20 mouse cellular contexts compared by ENCODE assay signal in the genomic region with DNA sequence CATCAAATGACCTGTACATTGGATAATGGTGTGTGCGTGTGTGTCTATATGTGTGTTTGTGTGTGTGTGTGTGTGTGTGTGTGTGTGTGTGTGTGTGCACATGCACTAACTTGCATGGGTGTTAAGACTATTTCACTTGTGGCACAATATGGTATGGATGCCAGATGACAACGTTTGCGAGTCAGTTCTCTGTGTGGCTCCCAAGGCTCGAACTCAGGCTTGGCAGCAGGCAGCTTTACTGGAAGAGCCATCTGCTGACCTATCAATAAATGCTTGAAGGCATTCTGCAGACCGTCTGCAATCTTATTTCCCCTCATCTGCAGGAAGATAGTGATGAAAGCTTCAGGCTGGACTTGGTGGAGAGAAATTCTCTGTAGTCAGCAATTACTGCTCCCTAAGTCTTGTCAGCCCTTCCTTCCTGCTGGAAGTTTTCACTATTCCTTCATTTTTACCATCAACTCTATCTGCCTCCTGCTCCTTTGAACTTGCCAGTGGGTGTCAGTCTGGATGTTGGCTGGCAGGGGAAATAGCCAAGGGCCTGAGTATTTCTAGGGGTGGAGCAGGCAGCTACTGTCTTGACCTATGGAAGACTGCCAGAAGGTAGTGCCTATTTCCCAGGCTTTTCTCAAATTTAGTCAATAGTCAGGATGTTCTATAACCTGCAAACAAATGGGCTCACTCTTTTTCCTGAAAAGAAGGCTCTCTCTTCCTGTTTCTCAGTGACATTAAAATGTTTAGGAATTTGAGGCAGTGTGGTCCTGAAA.
DNase-seq lines count a peak whose midpoint lies in the region; ATAC-seq lines count a peak whose summit lies in the region.
"Had no signal": no experiment of that assay in that cellular context is flagged by ENCODE, and none has a peak within 500 bp of the region (broad histone marks: within the 10 kb centered on the region; RNA-seq: fewer than 3 reads in every experiment).

No protein-coding gene starts in this region.

- H3K4me2 ChIP-seq in forebrain, embryonic 14.5 days (ENCODE audit: low read length): no peak overlapping the region
- no peak overlapping the region for H3K4me2 ChIP-seq in forebrain, embryonic 12.5 days
- no peak overlapping the region for H3K4me2 ChIP-seq in heart, embryonic 13.5 days
- no peak overlapping the region for H3K4me2 ChIP-seq in kidney, embryonic 15.5 days
- H3K4me2 ChIP-seq: embryonic facial prominence, embryonic 15.5 days; hindbrain, embryonic 14.5 days; midbrain, embryonic 13.5 days; neural tube, embryonic 13.5 days had no signal

- H3K4me3 ChIP-seq in forebrain, embryonic 14.5 days (ENCODE audit: low read depth, low read length): no peak overlapping the region
- no peak overlapping the region for H3K4me3 ChIP-seq in forebrain, embryonic 12.5 days (replicated peaks)
- H3K4me3 ChIP-seq in heart, embryonic 13.5 days: no peak overlapping the region
- H3K4me3 ChIP-seq in kidney, embryonic 15.5 days (replicated peaks): no peak overlapping the region
- no peak overlapping the region for H3K4me3 ChIP-seq in brown adipose tissue, adult 24 weeks (ENCODE audit: insufficient read depth, low read depth, low read length)
- H3K4me3 ChIP-seq: embryonic facial prominence, embryonic 15.5 days; midbrain, embryonic 13.5 days; neural tube, embryonic 13.5 days had no signal

- no peaks in the 10 kb centered on the region for H3K36me3 ChIP-seq in forebrain, embryonic 14.5 days (ENCODE audit: control insufficient read depth, insufficient read depth, low read length)
- H3K36me3 ChIP-seq in forebrain, embryonic 12.5 days (replicated peaks): no peaks in the 10 kb centered on the region
- H3K36me3 ChIP-seq in heart, embryonic 13.5 days: no peaks in the 10 kb centered on the region
- no peaks in the 10 kb centered on the region for H3K36me3 ChIP-seq in kidney, embryonic 15.5 days
- H3K36me3 ChIP-seq: embryonic facial prominence, embryonic 15.5 days; midbrain, embryonic 13.5 days; neural tube, embryonic 13.5 days had no signal

- no peak for ATAC-seq in forebrain, embryonic 14.5 days
- ATAC-seq in forebrain, embryonic 12.5 days (ENCODE audit: low FRiP score): no peak
- ATAC-seq in heart, embryonic 13.5 days (ENCODE audit: extremely low read depth, insufficient number of reproducible peaks, low FRiP score, low TSS enrichment): no peak
- ATAC-seq in kidney, embryonic 15.5 days (replicated peaks; ENCODE audit: low FRiP score): no peak
- ATAC-seq in megakaryocyte-erythroid progenitor cell, adult 5-6 weeks (replicated peaks; ENCODE audit: low FRiP score, low TSS enrichment, poor library complexity, severe bottlenecking): no peak
- ATAC-seq: midbrain, embryonic 13.5 days; Patski had no signal

- peak; percentile 17 for DNase-seq in forebrain, embryonic 14.5 days (ENCODE audit: low spot score)
- DNase-seq in heart, adult 8-10 months (ENCODE audit: low spot score): no peak
- peak; percentile 26 to 43 for DNase-seq in kidney, postnatal 36 days
- DNase-seq: adrenal gland, adult 8-10 months; cerebellum, adult 11-12 months; cerebellum, postnatal 14 days; kidney, postnatal 4 days; right cerebral cortex, postnatal 14 days; thymus, postnatal 36 days had no signal

- no peaks in the 10 kb centered on the region for H3K27me3 ChIP-seq in forebrain, embryonic 14.5 days (replicated peaks; ENCODE audit: control insufficient read depth, insufficient read depth, low read length)
- H3K27me3 ChIP-seq in forebrain, embryonic 12.5 days: no peaks in the 10 kb centered on the region
- no peaks in the 10 kb centered on the region for H3K27me3 ChIP-seq in heart, embryonic 13.5 days (replicated peaks)
- no peaks in the 10 kb centered on the region for H3K27me3 ChIP-seq in kidney, embryonic 15.5 days
- H3K27me3 ChIP-seq: embryonic facial prominence, embryonic 15.5 days; midbrain, embryonic 13.5 days; neural tube, embryonic 13.5 days; Patski had no signal

- no peak overlapping the region for H3K27ac ChIP-seq in forebrain, embryonic 14.5 days (ENCODE audit: low read depth, low read length)
- H3K27ac ChIP-seq in forebrain, embryonic 12.5 days: no peak overlapping the region
- peak overlapping the region; percentile 62; the same call in 1 of the 2 replicates for H3K27ac ChIP-seq in heart, embryonic 13.5 days (replicated peaks)
- H3K27ac ChIP-seq in kidney, embryonic 15.5 days: no peak overlapping the region
- H3K27ac ChIP-seq in brown adipose tissue, adult 24 weeks (replicated peaks; ENCODE audit: low read depth, low read length): 0 out of 2 replicates have a peak overlapping the region, but pooled peaks have one; percentile 5
- H3K27ac ChIP-seq: embryonic facial prominence, embryonic 15.5 days; hindbrain, embryonic 14.5 days; liver, embryonic 14.5 days; midbrain, embryonic 13.5 days; neural tube, embryonic 13.5 days had no signal

- no peaks in the 10 kb centered on the region for H3K4me1 ChIP-seq in forebrain, embryonic 14.5 days (ENCODE audit: control insufficient read depth, insufficient read depth, low read length)
- no peaks in the 10 kb centered on the region for H3K4me1 ChIP-seq in forebrain, embryonic 12.5 days
- peaks cover 18% of the 10 kb centered on the region for H3K4me1 ChIP-seq in heart, embryonic 13.5 days
- H3K4me1 ChIP-seq in kidney, embryonic 15.5 days: no peaks in the 10 kb centered on the region
- no peaks in the 10 kb centered on the region for H3K4me1 ChIP-seq in brown adipose tissue, adult 24 weeks (ENCODE audit: control insufficient read depth, insufficient read depth, insufficient read length, low read length)
- H3K4me1 ChIP-seq: embryonic facial prominence, embryonic 15.5 days; midbrain, embryonic 13.5 days; neural tube, embryonic 13.5 days had no signal

- H3K9me3 ChIP-seq in forebrain, embryonic 14.5 days (replicated peaks; ENCODE audit: control insufficient read depth, low read length): no peaks in the 10 kb centered on the region
- no peaks in the 10 kb centered on the region for H3K9me3 ChIP-seq in forebrain, embryonic 12.5 days
- H3K9me3 ChIP-seq in heart, embryonic 13.5 days: no peaks in the 10 kb centered on the region
- no peaks in the 10 kb centered on the region for H3K9me3 ChIP-seq in kidney, embryonic 15.5 days (replicated peaks)
- H3K9me3 ChIP-seq: embryonic facial prominence, embryonic 15.5 days; midbrain, embryonic 13.5 days; neural tube, embryonic 13.5 days had no signal

- H3K9ac ChIP-seq in forebrain, embryonic 14.5 days (ENCODE audit: low read length): no peak overlapping the region
- no peak overlapping the region for H3K9ac ChIP-seq in forebrain, embryonic 12.5 days
- H3K9ac ChIP-seq in heart, embryonic 13.5 days: no peak overlapping the region
- H3K9ac ChIP-seq in kidney, embryonic 15.5 days: no peak overlapping the region
- H3K9ac ChIP-seq: embryonic facial prominence, embryonic 15.5 days; hindbrain, embryonic 14.5 days; liver, embryonic 14.5 days; midbrain, embryonic 13.5 days; neural tube, embryonic 13.5 days had no signal

- 72% methylated on average over 5 of the region's 5 CpGs for WGBS in forebrain, embryonic 14.5 days
- WGBS in forebrain, embryonic 12.5 days: 81% methylated on average over 5 of the region's 5 CpGs
- 66% methylated on average over 5 of the region's 5 CpGs for WGBS in heart, embryonic 13.5 days
- WGBS in kidney, embryonic 15.5 days: 72% methylated on average over 5 of the region's 5 CpGs

Comparison
In these comparisons a context has a peak if more than half of its experiments do, and no peak if none do; other contexts are left out.
1. H3K27ac ChIP-seq: peak in heart, embryonic 13.5 days (single experiment) and brown adipose tissue, adult 24 weeks (single experiment); none in forebrain, embryonic 14.5 days (single experiment), forebrain, embryonic 12.5 days (single experiment) and kidney, embryonic 15.5 days (single experiment).